Mouse (Mus musculus): ENCODE measurements around the gene Siglec1.
"Not testable (repeated sequence)": the region's sequence is repeated elsewhere in the genome, so short reads cannot be mapped to it uniquely, and the experiment has no call there.

The Siglec1 gene

GRCm38 (mm10) chr2:131053851-131054645 lies 32.5 kb downstream of the Siglec1 start:
- intact Hi-C loops (cut with DNase I) = no loop called here

GRCm38 (mm10) chr2:131052862-131053418 lies 33.6 kb downstream of the Siglec1 start:
- intact Hi-C loops (cut with DNase I) = no loop called here

GRCm38 (mm10) chr2:131052043-131052442 lies 34.5 kb downstream of the Siglec1 start:
- intact Hi-C loops (cut with DNase I) = no loop called here

- intact Hi-C loops (cut with DNase I) = no loop called here
Measured at GRCm38 (mm10) chr2:131046025-131046424, 40.5 kb downstream of the Siglec1 start.

GRCm38 (mm10) chr2:131044989-131045720 lies 41.4 kb downstream of the Siglec1 start:
- intact Hi-C loops (cut with DNase I) = no loop called here

- intact Hi-C loops (cut with DNase I) = no loop called here
Measured at GRCm38 (mm10) chr2:131044354-131044852, 42.2 kb downstream of the Siglec1 start.

- intact Hi-C loops (cut with DNase I) = no loop called here
Measured at GRCm38 (mm10) chr2:131042988-131043387, 43.6 kb downstream of the Siglec1 start, which contains the start of gene Gfra4. Gene Gfra4, minus strand, starts transcription at chr2:131043088.

GRCm38 (mm10) chr2:131040854-131041825 lies 45.4 kb downstream of the Siglec1 start:
- intact Hi-C loops (cut with DNase I) = no loop called here

GRCm38 (mm10) chr2:131038675-131039074 lies 47.9 kb downstream of the Siglec1 start:
- intact Hi-C loops (cut with DNase I) = no loop called here

GRCm38 (mm10) chr2:131038197-131038596 lies 48.4 kb downstream of the Siglec1 start:
- intact Hi-C loops (cut with DNase I) = no loop called here

- intact Hi-C loops (cut with DNase I) = no loop called here
Measured at GRCm38 (mm10) chr2:131037226-131037990, 49.2 kb downstream of the Siglec1 start.

GRCm38 (mm10) chr2:131036757-131037156 lies 49.8 kb downstream of the Siglec1 start:
- intact Hi-C loops (cut with DNase I) = no loop called here

GRCm38 (mm10) chr2:131036343-131036742 lies 50.2 kb downstream of the Siglec1 start:
- intact Hi-C loops (cut with DNase I) = no loop called here

GRCm38 (mm10) chr2:131031406-131031805 lies 55.2 kb downstream of the Siglec1 start:
- intact Hi-C loops (cut with DNase I) = not testable (repeated sequence)

GRCm38 (mm10) chr2:131030998-131031397 lies 55.6 kb downstream of the Siglec1 start:
- intact Hi-C loops (cut with DNase I) = no loop called here

GRCm38 (mm10) chr2:131030561-131030960 lies 56.0 kb downstream of the Siglec1 start:
- intact Hi-C loops (cut with DNase I) = no loop called here

- intact Hi-C loops (cut with DNase I) = no loop called here
Measured at GRCm38 (mm10) chr2:131029065-131029935, 57.3 kb downstream of the Siglec1 start.

GRCm38 (mm10) chr2:131026941-131027340 lies 59.6 kb downstream of the Siglec1 start:
- intact Hi-C loops (cut with DNase I) = no loop called here

GRCm38 (mm10) chr2:131025230-131025629 lies 61.3 kb downstream of the Siglec1 start:
- intact Hi-C loops (cut with DNase I) = no loop called here
